Mouse (Mus musculus) ES-E14 (cell line): Measurements from ENCODE around the gene Midn.

Source experiments
- MAFK ChIP-seq: IDR thresholded peaks from 2 replicates; pipeline ENCODE4 v1.6.1; 2014; ENCODE audit warnings: mild to moderate bottlenecking, low read depth, low read length, inconsistent platforms; ENCODE audit not compliant: insufficient read depth
- ZC3H11A ChIP-seq: IDR thresholded peaks from 2 replicates; pipeline ENCODE4 v1.6.1; 2012; ENCODE audit warnings: low read depth, mild to moderate bottlenecking, inconsistent platforms, low read length, borderline replicate concordance
- ZNF384 ChIP-seq: IDR thresholded peaks from 2 replicates; pipeline ENCODE4 v1.6.1; 2012; ENCODE audit warnings: low read depth, low read length, inconsistent platforms

GRCm38 (mm10) chr10:80150226-80151210 is 2.4 kb downstream of the Midn start:
- TF ChIP-seq ZNF384 (no peak), ZC3H11A (no peak), MAFK (no peak)
